Mouse (Mus musculus) brain, embryonic 14.5 days (tissue): ENCODE results near the gene Syk.

ENCODE experiments used
- CTCF ChIP-seq: fragments of 200-500 bp; IDR thresholded peaks from 2 replicates; pipeline ENCODE4 v1.5.1; 2012; ENCODE audit warnings: inconsistent platforms, mild to moderate bottlenecking, moderate library complexity, borderline replicate concordance; ENCODE audit not compliant: insufficient read depth, insufficient read length; ENCODE audit errors: extremely low read depth
- POLR2A ChIP-seq: fragments of 200-500 bp; IDR thresholded peaks from 2 replicates; pipeline ENCODE4 v1.6.1; 2012; ENCODE audit warnings: mild to moderate bottlenecking, inconsistent platforms, borderline replicate concordance; ENCODE audit not compliant: poor library complexity, insufficient read depth, insufficient read length, severe bottlenecking; ENCODE audit errors: extremely low read depth

DNA sequence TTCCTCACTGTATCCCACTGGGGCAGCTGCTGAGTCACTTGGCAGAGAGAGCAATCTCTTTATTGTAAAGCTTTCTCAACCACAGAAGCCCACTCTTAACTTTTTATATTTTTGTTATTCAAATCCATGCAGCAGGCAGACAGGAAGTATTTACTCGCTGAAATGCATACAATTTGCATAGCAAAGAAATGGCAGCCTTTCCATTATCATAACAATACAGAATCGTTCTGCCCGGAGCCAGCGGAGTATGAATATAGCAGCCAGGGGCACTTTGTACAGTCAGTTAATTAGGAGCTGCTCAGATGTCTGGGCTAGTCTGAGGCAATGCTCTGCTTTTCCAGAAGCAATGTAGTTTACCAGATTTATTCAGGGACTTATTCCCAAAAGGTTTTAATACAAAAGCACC, 20.8 kb upstream of the Syk start:
- TF ChIP-seq POLR2A (no peak), CTCF (no peak)
